Mouse (Mus musculus): Measurements from ENCODE around the gene Nol12.
A peak's percentile ranks its signal among the peaks of the same experiment; 100 is the strongest.

GRCm38 (mm10) chr15:78983436-78984285 lies 48.9 kb downstream of the Nol12 start:
- no peak for TF ChIP-seq GABPA (IDR thresholded peaks at IDR 0.05; ENCODE audit: insufficient replicate concordance, low read depth, low read length)
- no peak for TF ChIP-seq CTCF (conservative IDR thresholded peaks at IDR 0.05 in 1 of 2, IDR thresholded peaks at IDR 0.05 in 1 of 2; ENCODE audit: low read depth in 2 of 2, low read length in 2 of 2)
- no peak for TF ChIP-seq CHD1 (IDR thresholded peaks at IDR 0.05; ENCODE audit: low read depth, low read length)
- peak; percentile 22 for TF ChIP-seq IRF4 (IDR thresholded peaks at IDR 0.05; ENCODE audit: low read depth, low read length)
- TF ChIP-seq EP300 (IDR thresholded peaks at IDR 0.05; ENCODE audit: low read length), result no peak
- no peak for TF ChIP-seq USF1 (IDR thresholded peaks at IDR 0.05; ENCODE audit: low read depth, low read length)
- TF ChIP-seq SIN3A (IDR thresholded peaks at IDR 0.05; ENCODE audit: low read length), result peak; percentile 46; the same call in 1 of the 2 replicates
